Mouse (Mus musculus): ENCODE results near the gene Gm49027.

Gene Gm49027

GRCm38 (mm10) chr5:123501973-123502372 lies 23.3 kb downstream of the Gm49027 start:
- in situ Hi-C loops (cut with MboI, MseI), result no loop called here

GRCm38 (mm10) chr5:123499717-123500116 lies 25.6 kb downstream of the Gm49027 start:
- in situ Hi-C loops (cut with MboI, MseI), result no loop called here

GRCm38 (mm10) chr5:123489935-123490334 lies 35.4 kb downstream of the Gm49027 start:
- in situ Hi-C loops (cut with MboI, MseI), result no loop called here

- in situ Hi-C loops (cut with MboI, MseI), result no loop called here
Measured at GRCm38 (mm10) chr5:123489112-123489785, 36.0 kb downstream of the Gm49027 start, which contains the start of the genes Lrrc43 and Il31. TSS of gene Lrrc43 (plus strand) at chr5:123489305. TSS of gene Il31 (minus strand) at chr5:123489489.

GRCm38 (mm10) chr5:123487659-123488395 lies 37.5 kb downstream of the Gm49027 start:
- in situ Hi-C loops (cut with MboI, MseI), result no loop called here

- in situ Hi-C loops (cut with MboI, MseI), result no loop called here
Measured at GRCm38 (mm10) chr5:123473817-123474216, 51.5 kb downstream of the Gm49027 start.

GRCm38 (mm10) chr5:123470784-123471400 lies 54.4 kb downstream of the Gm49027 start:
- in situ Hi-C loops (cut with MboI, MseI), result no loop called here

GRCm38 (mm10) chr5:123464638-123465037 lies 60.6 kb downstream of the Gm49027 start:
- in situ Hi-C loops (cut with MboI, MseI), result no loop called here
